Mouse (Mus musculus) limb, embryonic 15.5 days (tissue): ENCODE results near the gene Slc17a8. TPM values are rescaled to one million over a fixed set of nuclear protein-coding genes. Genes with fewer than 3 reads are reported as not detected.
"Not testable (repeated sequence)": the region's sequence is repeated elsewhere in the genome, so short reads cannot be mapped to it uniquely, and the experiment has no call there.

Experiments used
- ATAC-seq: fragments of 200-750 bp; cut with Nextera tagmentation; 2 replicates; pipeline ENCODE4 v1.8.0; 2017; ENCODE audit warnings: low read depth, moderate TSS enrichment; ENCODE audit not compliant: insufficient number of reproducible peaks, low FRiP score, low TSS enrichment
- H3K27ac ChIP-seq: fragments of 300-500 bp; sonication (generic); 2 replicates; pipeline ENCODE4 v1.5.1; 2015; ENCODE audit warnings: moderate library complexity, mild to moderate bottlenecking, inconsistent platforms
- H3K27me3 ChIP-seq: fragments of 300-500 bp; sonication (generic); 2 replicates; pipeline ENCODE4 v1.6.1; 2015; ENCODE audit warnings: inconsistent platforms
- H3K36me3 ChIP-seq: fragments of 300-500 bp; sonication (generic); 2 replicates; pipeline ENCODE4 v1.6.1; 2015; ENCODE audit warnings: inconsistent platforms
- H3K4me1 ChIP-seq: fragments of 300-500 bp; sonication (generic); 2 replicates; pipeline ENCODE4 v1.6.1; 2015; ENCODE audit warnings: inconsistent platforms
- H3K4me2 ChIP-seq: fragments of 300-500 bp; sonication (generic); 2 replicates; pipeline ENCODE4 v1.6.1; 2015; ENCODE audit warnings: mild to moderate bottlenecking, inconsistent platforms
- H3K4me3 ChIP-seq: fragments of 300-500 bp; sonication (generic); 2 replicates; pipeline ENCODE4 v1.5.1; 2015; ENCODE audit warnings: mild to moderate bottlenecking, inconsistent platforms
- H3K9ac ChIP-seq: fragments of 300-500 bp; sonication (generic); 2 replicates; pipeline ENCODE4 v1.6.1; 2015; ENCODE audit warnings: inconsistent platforms
- H3K9me3 ChIP-seq: fragments of 300-500 bp; sonication (generic); 2 replicates; pipeline ENCODE4 v1.6.1; 2016; ENCODE audit warnings: inconsistent platforms
- WGBS: fragments of 180-500 bp; shearing (Covaris S2); methylation state at CpG from one replicate; pipeline ENCODE4 v1.1.7; 2015; 5-methylcytosine and 5-hydroxymethylcytosine counted together
- polyA plus RNA-seq: library from polyadenylated mRNA; unstranded; fragments of >200 nt; fragmentation: Nextera tagmentation; extraction: Ambion mirVana; gene quantifications from 2 replicates; pipeline ENCODE4 v1.2.1, GENCODE M21; 2015

The Slc17a8 gene
- polyA plus RNA-seq, 1 experiment from 2014 or later, result 0.03 TPM

GRCm38 (mm10) chr10:89588708-89589107 is 32.3 kb downstream of the Slc17a8 start:
- H3K4me1 ChIP-seq, result no peaks in the 10 kb centered on the region
- WGBS, result 86% methylated on average over 1 of the region's 1 CpGs
- H3K36me3 ChIP-seq, result no peaks in the 10 kb centered on the region
- no peak overlapping the region for H3K4me3 ChIP-seq
- no peaks in the 10 kb centered on the region for H3K27me3 ChIP-seq
- H3K9me3 ChIP-seq, result no peaks in the 10 kb centered on the region
- no peak overlapping the region for H3K9ac ChIP-seq
- no peak overlapping the region for H3K4me2 ChIP-seq
- H3K27ac ChIP-seq, result no peak overlapping the region
- no peak for ATAC-seq

GRCm38 (mm10) chr10:89584709-89585108 is 36.3 kb downstream of the Slc17a8 start:
- Histone ChIP-seq H3K4me2 (no peak overlapping the region), H3K9ac (no peak overlapping the region), H3K27ac (no peak overlapping the region), H3K4me3 (no peak overlapping the region), H3K9me3 (no peaks in the 10 kb centered on the region), H3K36me3 (no peaks in the 10 kb centered on the region), H3K27me3 (no peaks in the 10 kb centered on the region), H3K4me1 (no peaks in the 10 kb centered on the region)
- 90% methylated on average over 4 of the region's 4 CpGs for WGBS
- no peak for ATAC-seq

DNA sequence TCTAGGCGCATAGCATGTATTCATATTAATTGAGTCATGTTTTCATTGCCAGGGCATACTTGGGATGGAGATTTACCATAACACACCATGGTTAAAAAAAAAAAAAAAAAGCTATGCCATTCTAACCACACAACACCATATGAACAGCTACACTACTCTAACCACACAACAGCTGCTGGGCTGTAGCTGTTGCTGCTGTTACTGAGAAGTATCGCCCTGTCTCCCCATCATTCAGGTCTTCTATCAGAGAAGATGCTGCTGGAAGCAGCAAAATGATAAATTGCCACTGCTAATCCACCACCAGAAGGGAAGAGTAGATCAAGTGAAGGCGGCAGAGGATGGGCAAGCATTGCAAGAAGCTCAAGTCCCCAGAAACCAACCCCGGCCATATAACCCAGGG is 42.3 kb downstream of the Slc17a8 start:
- ATAC-seq, result no peak
- Histone ChIP-seq H3K36me3 (no peaks in the 10 kb centered on the region), H3K27me3 (no peaks in the 10 kb centered on the region), H3K4me2 (no peak overlapping the region), H3K4me1 (no peaks in the 10 kb centered on the region), H3K4me3 (no peak overlapping the region), H3K9ac (no peak overlapping the region), H3K27ac (no peak overlapping the region), H3K9me3 (no peaks in the 10 kb centered on the region)
- 87% methylated on average over 4 of the region's 4 CpGs for WGBS

- no peaks in the 10 kb centered on the region for H3K36me3 ChIP-seq
- H3K9ac ChIP-seq, result no peak overlapping the region
- no peak for ATAC-seq
- H3K4me2 ChIP-seq, result no peak overlapping the region
- no peaks in the 10 kb centered on the region for H3K9me3 ChIP-seq
- H3K4me1 ChIP-seq, result no peaks in the 10 kb centered on the region
- H3K4me3 ChIP-seq, result no peak overlapping the region
- H3K27ac ChIP-seq, result no peak overlapping the region
- H3K27me3 ChIP-seq, result no peaks in the 10 kb centered on the region
- WGBS, result 76% methylated on average over 3 of the region's 3 CpGs
These were observed 43.4 kb downstream of the Slc17a8 start for GRCm38 (mm10) chr10:89577666-89578065.

DNA sequence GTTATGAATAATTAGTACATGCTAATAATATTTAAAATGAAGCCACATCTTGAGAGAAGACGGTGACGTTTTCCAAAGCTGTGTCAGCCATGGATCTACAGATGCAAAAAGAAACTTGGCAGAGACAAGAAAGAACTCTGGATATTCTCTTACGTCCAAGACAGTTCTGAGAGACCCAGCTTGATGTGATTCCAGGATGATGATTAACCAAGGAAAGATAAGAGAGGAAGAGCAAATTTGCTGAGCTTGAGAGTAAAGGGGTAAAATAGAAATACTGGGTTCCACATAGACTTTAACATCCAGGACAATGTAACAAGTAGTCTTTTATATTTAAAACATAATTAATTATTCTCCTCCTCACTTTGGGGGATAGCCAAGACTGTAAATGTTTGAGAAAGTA is 47.6 kb downstream of the Slc17a8 start:
- Histone ChIP-seq H3K9ac (no peak overlapping the region), H3K4me1 (no peaks in the 10 kb centered on the region), H3K27ac (no peak overlapping the region), H3K9me3 (no peaks in the 10 kb centered on the region), H3K4me2 (no peak overlapping the region), H3K4me3 (no peak overlapping the region), H3K27me3 (no peaks in the 10 kb centered on the region), H3K36me3 (no peaks in the 10 kb centered on the region)
- 84% methylated on average over 3 of the region's 3 CpGs for WGBS
- no peak for ATAC-seq

GRCm38 (mm10) chr10:89572946-89573345 is 48.1 kb downstream of the Slc17a8 start:
- WGBS, result 82% methylated on average over 6 of the region's 6 CpGs
- no peaks in the 10 kb centered on the region for H3K36me3 ChIP-seq
- no peaks in the 10 kb centered on the region for H3K27me3 ChIP-seq

GRCm38 (mm10) chr10:89567391-89567790 is 53.7 kb downstream of the Slc17a8 start:
- Histone ChIP-seq H3K4me2 (no peak overlapping the region), H3K36me3 (no peaks in the 10 kb centered on the region), H3K4me3 (no peak overlapping the region), H3K9ac (no peak overlapping the region), H3K9me3 (no peaks in the 10 kb centered on the region), H3K27ac (no peak overlapping the region), H3K4me1 (no peaks in the 10 kb centered on the region), H3K27me3 (no peaks in the 10 kb centered on the region)
- WGBS, result 92% methylated on average over 2 of the region's 2 CpGs
- ATAC-seq, result no peak

More at GRCm38 (mm10) chr10:89572946-89573345, 48.1 kb downstream of the Slc17a8 start:
- Histone ChIP-seq H3K9me3 (no peaks in the 10 kb centered on the region), H3K27ac (no peak overlapping the region), H3K4me2 (no peak overlapping the region), H3K4me1 (no peaks in the 10 kb centered on the region), H3K4me3 (no peak overlapping the region), H3K9ac (no peak overlapping the region)
- no peak for ATAC-seq

GRCm38 (mm10) chr10:89565301-89566022 is 55.6 kb downstream of the Slc17a8 start:
- Histone ChIP-seq H3K27me3 (no peaks in the 10 kb centered on the region), H3K4me2 (no peak overlapping the region), H3K9ac (no peak overlapping the region), H3K4me3 (no peak overlapping the region), H3K4me1 (no peaks in the 10 kb centered on the region), H3K9me3 (no peaks in the 10 kb centered on the region), H3K27ac (no peak overlapping the region), H3K36me3 (no peaks in the 10 kb centered on the region)
- WGBS, result 82% methylated on average over 9 of the region's 9 CpGs
- no peak for ATAC-seq

DNA sequence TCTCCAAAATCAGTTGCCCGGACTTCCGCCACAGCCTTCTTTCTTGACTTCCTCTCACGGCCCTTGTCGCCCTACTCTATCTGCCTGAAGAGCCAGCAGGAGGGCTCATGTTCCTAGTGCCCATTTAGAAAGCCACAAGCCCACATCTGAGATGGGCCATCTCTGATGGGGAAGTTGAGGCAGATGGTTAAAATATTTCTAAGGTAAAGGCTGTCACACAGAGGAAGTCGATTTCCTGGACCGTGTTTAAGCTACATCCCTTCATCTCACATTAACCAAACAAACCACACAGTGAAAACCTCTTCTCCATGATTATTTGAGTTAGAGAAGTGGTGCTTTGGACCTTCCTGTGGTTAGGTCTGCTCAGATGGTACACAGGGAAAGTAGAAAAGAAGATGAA is 58.9 kb downstream of the Slc17a8 start:
- no peaks in the 10 kb centered on the region for H3K36me3 ChIP-seq
- no peak for ATAC-seq
- no peak overlapping the region for H3K9ac ChIP-seq
- 91% methylated on average over 6 of the region's 6 CpGs for WGBS
- H3K4me1 ChIP-seq, result no peaks in the 10 kb centered on the region
- H3K4me3 ChIP-seq, result no peak overlapping the region
- H3K27me3 ChIP-seq, result no peaks in the 10 kb centered on the region
- no peak overlapping the region for H3K4me2 ChIP-seq
- no peak overlapping the region for H3K27ac ChIP-seq
- H3K9me3 ChIP-seq, result no peaks in the 10 kb centered on the region

GRCm38 (mm10) chr10:89559351-89559750 is 61.7 kb downstream of the Slc17a8 start:
- 77% methylated on average over 3 of the region's 3 CpGs for WGBS
- H3K27ac ChIP-seq, result no peak overlapping the region
- no peaks in the 10 kb centered on the region for H3K27me3 ChIP-seq
- H3K36me3 ChIP-seq, result no peaks in the 10 kb centered on the region
- H3K9ac ChIP-seq, result no peak overlapping the region
- no peak for ATAC-seq
- no peaks in the 10 kb centered on the region for H3K9me3 ChIP-seq
- no peak overlapping the region for H3K4me3 ChIP-seq
- no peaks in the 10 kb centered on the region for H3K4me1 ChIP-seq
- no peak overlapping the region for H3K4me2 ChIP-seq

DNA sequence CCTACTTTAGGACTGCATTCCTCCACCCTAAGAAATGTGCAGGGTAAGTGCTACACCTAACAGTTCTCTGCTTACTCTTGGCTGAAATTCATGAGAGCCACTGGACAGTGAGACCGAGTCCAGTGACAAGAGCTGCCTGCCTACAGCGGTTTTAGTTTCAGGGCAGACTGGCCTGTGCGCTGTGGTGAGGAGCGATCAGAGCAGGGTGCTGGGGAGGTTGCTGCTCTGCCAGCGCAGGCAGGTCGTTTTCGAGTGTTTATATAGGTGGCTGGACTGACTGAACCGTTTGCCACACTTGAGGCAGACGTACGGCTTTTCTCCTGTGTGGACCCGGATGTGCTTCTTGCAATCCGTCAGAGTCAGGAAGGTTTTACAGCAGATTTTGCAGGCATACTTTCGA is 66.2 kb downstream of the Slc17a8 start:
- ATAC-seq, H3K4me3 ChIP-seq, H3K9me3 ChIP-seq: not testable (repeated sequence)

DNA sequence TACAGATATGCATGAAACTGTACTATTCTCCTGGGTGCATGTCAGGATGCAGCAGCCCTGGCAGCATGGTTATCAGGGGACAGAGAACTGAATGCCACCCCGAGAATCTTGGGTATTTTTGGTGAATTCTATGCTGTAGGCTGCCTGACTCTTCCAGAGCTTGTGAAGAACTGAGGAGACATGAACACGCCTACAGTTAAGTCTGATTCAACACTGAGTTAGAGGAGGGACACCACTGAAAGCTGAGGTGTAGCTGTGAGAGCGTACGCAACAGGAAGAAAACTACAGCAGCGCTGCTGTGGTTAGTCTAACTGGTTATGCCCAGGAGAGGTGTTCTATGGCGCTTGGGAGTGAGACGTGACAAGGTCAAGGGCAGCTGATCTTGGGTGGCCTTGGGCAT is 67.2 kb downstream of the Slc17a8 start:
- H3K4me2 ChIP-seq, H3K36me3 ChIP-seq, H3K4me3 ChIP-seq, H3K9ac ChIP-seq, H3K4me1 ChIP-seq, H3K27me3 ChIP-seq, H3K9me3 ChIP-seq, ATAC-seq, H3K27ac ChIP-seq: not testable (repeated sequence)
- 86% methylated on average over 7 of the region's 7 CpGs for WGBS

More for the DNA sequence above, 66.2 kb downstream of the Slc17a8 start:
- not testable (repeated sequence) for H3K27me3 ChIP-seq, H3K4me1 ChIP-seq, H3K27ac ChIP-seq, H3K4me2 ChIP-seq, H3K36me3 ChIP-seq, H3K9ac ChIP-seq
- 77% methylated on average over 13 of the region's 13 CpGs for WGBS

DNA sequence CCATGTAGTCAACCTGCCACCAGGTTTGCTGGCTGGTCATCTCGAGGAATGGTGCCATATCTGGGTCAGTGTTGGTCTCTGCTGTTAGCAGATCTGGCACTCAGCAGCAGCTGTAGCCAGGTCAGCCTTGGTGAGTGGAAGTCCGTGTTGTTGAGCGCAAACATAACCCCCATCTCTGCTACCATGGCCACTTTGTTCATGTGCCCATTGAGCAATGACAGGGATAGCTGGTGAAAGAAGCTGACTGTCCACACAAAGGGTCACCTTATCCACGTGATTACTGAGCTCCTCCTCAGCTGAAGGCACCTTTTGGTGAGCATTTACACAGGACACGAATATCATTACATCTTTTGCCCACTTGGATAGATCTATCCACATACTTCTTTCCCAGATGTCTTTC is 68.0 kb downstream of the Slc17a8 start:
- H3K27me3 ChIP-seq, result no peaks in the 10 kb centered on the region
- H3K4me1 ChIP-seq, result no peaks in the 10 kb centered on the region
- H3K27ac ChIP-seq, result no peak overlapping the region
- H3K4me3 ChIP-seq, result no peak overlapping the region
- no peak for ATAC-seq
- H3K36me3 ChIP-seq, result no peaks in the 10 kb centered on the region
- H3K9ac ChIP-seq, result no peak overlapping the region
- H3K4me2 ChIP-seq, result no peak overlapping the region
- WGBS, result 72% methylated on average over 5 of the region's 5 CpGs
- no peaks in the 10 kb centered on the region for H3K9me3 ChIP-seq
